Mouse (Mus musculus): Measurements from ENCODE around the gene Rnf169.
A peak's percentile ranks its signal among the peaks of the same experiment; 100 is the strongest.
"Not testable (repeated sequence)": the region's sequence is repeated elsewhere in the genome, so short reads cannot be mapped to it uniquely, and the experiment has no call there.

Rnf169 gene

GRCm38 (mm10) chr7:99981311-99981710 is 1.1 kb upstream of the Rnf169 start:
- no peak for ATAC-seq (ENCODE audit: insufficient number of reproducible peaks, low FRiP score, low TSS enrichment)

- peak; percentile 16; the same call in 1 of the 2 replicates for ATAC-seq (ENCODE audit: insufficient number of reproducible peaks, low FRiP score, low TSS enrichment)
These were observed 609 bp downstream of the Rnf169 start for GRCm38 (mm10) chr7:99979546-99980131.

GRCm38 (mm10) chr7:99979081-99979480 is 1.2 kb downstream of the Rnf169 start:
- no peak for ATAC-seq (ENCODE audit: insufficient number of reproducible peaks, low FRiP score, low TSS enrichment)

- ATAC-seq (ENCODE audit: insufficient number of reproducible peaks, low FRiP score, low TSS enrichment) = no peak
These were observed 2.2 kb downstream of the Rnf169 start for GRCm38 (mm10) chr7:99978041-99978440.

- no peak for ATAC-seq (ENCODE audit: insufficient number of reproducible peaks, low FRiP score, low TSS enrichment)
These were observed 4.3 kb downstream of the Rnf169 start for GRCm38 (mm10) chr7:99975819-99976575.

GRCm38 (mm10) chr7:99974208-99974970 is 5.9 kb downstream of the Rnf169 start:
- ATAC-seq (ENCODE audit: insufficient number of reproducible peaks, low FRiP score, low TSS enrichment) = no peak

GRCm38 (mm10) chr7:99972912-99973311 is 7.3 kb downstream of the Rnf169 start:
- not testable (repeated sequence) for ATAC-seq (ENCODE audit: insufficient number of reproducible peaks, low FRiP score, low TSS enrichment)

- ATAC-seq (ENCODE audit: insufficient number of reproducible peaks, low FRiP score, low TSS enrichment) = no peak
These were observed 8.3 kb downstream of the Rnf169 start for GRCm38 (mm10) chr7:99971926-99972325.

- no peak for ATAC-seq (ENCODE audit: insufficient number of reproducible peaks, low FRiP score, low TSS enrichment)
These were observed 11.1 kb downstream of the Rnf169 start for GRCm38 (mm10) chr7:99969151-99969550.

GRCm38 (mm10) chr7:99966011-99966721 is 14.1 kb downstream of the Rnf169 start:
- no peak for ATAC-seq (ENCODE audit: insufficient number of reproducible peaks, low FRiP score, low TSS enrichment)

GRCm38 (mm10) chr7:99965020-99965841 is 15.0 kb downstream of the Rnf169 start:
- ATAC-seq (ENCODE audit: insufficient number of reproducible peaks, low FRiP score, low TSS enrichment) = 0 out of 2 replicates have a peak, but pooled peaks have one; percentile 33

GRCm38 (mm10) chr7:99963237-99963860 is 16.9 kb downstream of the Rnf169 start:
- no peak for ATAC-seq (ENCODE audit: insufficient number of reproducible peaks, low FRiP score, low TSS enrichment)

GRCm38 (mm10) chr7:99962536-99963236 is 17.6 kb downstream of the Rnf169 start:
- no peak for ATAC-seq (ENCODE audit: insufficient number of reproducible peaks, low FRiP score, low TSS enrichment)

GRCm38 (mm10) chr7:99961518-99961917 is 18.7 kb downstream of the Rnf169 start:
- no peak for ATAC-seq (ENCODE audit: insufficient number of reproducible peaks, low FRiP score, low TSS enrichment)

- ATAC-seq (ENCODE audit: insufficient number of reproducible peaks, low FRiP score, low TSS enrichment) = not testable (repeated sequence)
These were observed 19.7 kb downstream of the Rnf169 start for GRCm38 (mm10) chr7:99960571-99960970.

GRCm38 (mm10) chr7:99957226-99957965 is 22.9 kb downstream of the Rnf169 start:
- ATAC-seq (ENCODE audit: insufficient number of reproducible peaks, low FRiP score, low TSS enrichment) = no peak

- no peak for ATAC-seq (ENCODE audit: insufficient number of reproducible peaks, low FRiP score, low TSS enrichment)
These were observed 24.2 kb downstream of the Rnf169 start for GRCm38 (mm10) chr7:99956095-99956494.

- no peak for ATAC-seq (ENCODE audit: insufficient number of reproducible peaks, low FRiP score, low TSS enrichment)
These were observed 26.0 kb downstream of the Rnf169 start for GRCm38 (mm10) chr7:99954212-99954611.

Measured in cerebellum, adult (tissue).